Mouse (Mus musculus): Measurements from ENCODE around the gene Gm20388. TPM values are rescaled to one million over a fixed set of nuclear protein-coding genes. Genes with fewer than 3 reads are reported as not detected.
A peak's percentile ranks its signal among the peaks of the same experiment; 100 is the strongest.

Gm20388 gene
- total RNA-seq, 1 experiment: 27.0 TPM

DNA sequence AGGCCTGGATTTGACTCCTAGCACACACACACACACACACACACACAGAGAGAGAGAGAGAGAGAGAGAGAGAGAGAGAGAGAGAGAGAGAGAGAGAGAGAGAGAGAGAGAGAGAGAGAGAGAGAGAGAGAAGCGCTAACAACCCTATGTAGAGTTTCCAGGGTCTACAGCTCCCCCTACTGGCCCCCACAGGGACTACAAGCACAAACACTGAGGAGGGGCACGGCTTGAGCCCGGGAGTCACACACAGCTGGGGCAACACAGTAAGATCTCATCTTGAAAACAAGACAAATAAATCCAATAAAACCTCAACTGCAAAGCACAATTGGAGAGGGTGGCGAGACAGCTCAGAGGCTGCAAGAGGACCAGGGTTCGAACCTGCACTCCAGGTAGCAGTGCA lies 1621.7 kb downstream of the Gm20388 start:
- in situ Hi-C loops (cut with MboI; ENCODE audit: low sequenced_read_pairs in 2 of 2, unreplicated experiment in 2 of 2): no loop called here

DNA sequence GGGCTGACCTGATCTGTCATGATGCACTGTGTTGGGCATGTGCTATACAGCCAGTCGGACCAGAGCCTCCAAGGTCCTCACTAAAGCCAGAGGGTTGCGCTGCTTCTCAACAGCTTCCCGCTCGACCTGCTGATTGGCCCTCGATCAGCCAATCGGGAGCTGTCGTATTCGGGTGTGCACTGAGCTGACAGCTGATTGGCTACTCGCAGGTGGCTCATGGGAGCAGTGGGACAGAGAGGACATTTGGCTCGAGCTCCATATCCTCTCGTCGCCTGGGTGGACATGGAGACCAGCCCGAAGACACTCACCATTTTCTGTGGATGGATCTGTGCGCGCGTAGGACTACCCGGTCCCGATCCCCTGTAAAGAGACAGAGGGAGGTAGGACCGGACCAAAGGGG lies 1631.2 kb downstream of the Gm20388 start:
- TF ChIP-seq CHD2 (IDR thresholded peaks at IDR 0.05; ENCODE audit: low read depth, low read length) (peak; percentile 82), MAFK (IDR thresholded peaks at IDR 0.05; ENCODE audit: insufficient read depth, low read depth, low read length) (no peak)
- DNase-seq (ENCODE audit: low read depth, low spot score): no peak

More for the DNA sequence above, 1621.7 kb downstream of the Gm20388 start:
- DNase-seq (ENCODE audit: low read depth, low spot score): peak; percentile 56
- Histone ChIP-seq H3K9ac (ENCODE audit: insufficient read depth, low read depth, low read length, poor library complexity, severe bottlenecking) (no peak overlapping the region), H3K36me3 (ENCODE audit: control insufficient read depth, insufficient read depth, low read length, poor library complexity, severe bottlenecking) (no peaks in the 10 kb centered on the region), H3K27ac (ENCODE audit: insufficient read depth, low read depth, low read length, poor library complexity, severe bottlenecking) (no peak overlapping the region), H3K4me1 (ENCODE audit: control insufficient read depth in 2 of 2, insufficient read depth in 2 of 2, low read length in 2 of 2, poor library complexity in 1 of 2) (no peaks in the 10 kb centered on the region), H3K9me3 (ENCODE audit: control insufficient read depth, insufficient read depth, low read depth, low read length) (no peaks in the 10 kb centered on the region), H3K4me3 (ENCODE audit: insufficient read depth in 1 of 2, low read depth in 1 of 2, low read length in 2 of 2, poor library complexity in 1 of 2, severe bottlenecking in 1 of 2) (no peak overlapping the region)
- TF ChIP-seq MAFK (IDR thresholded peaks at IDR 0.05; ENCODE audit: insufficient read depth, low read depth, low read length): no peak
- no peak for TF ChIP-seq HCFC1 (IDR thresholded peaks at IDR 0.05; ENCODE audit: borderline replicate concordance, insufficient read depth, low read length)
- TF ChIP-seq ZC3H11A (IDR thresholded peaks at IDR 0.05; ENCODE audit: borderline replicate concordance, low read depth, low read length): no peak
- no peak for TF ChIP-seq CHD2 (IDR thresholded peaks at IDR 0.05; ENCODE audit: low read depth, low read length)
- TF ChIP-seq ZNF384 (IDR thresholded peaks at IDR 0.05; ENCODE audit: low read depth, low read length): no peak

DNA sequence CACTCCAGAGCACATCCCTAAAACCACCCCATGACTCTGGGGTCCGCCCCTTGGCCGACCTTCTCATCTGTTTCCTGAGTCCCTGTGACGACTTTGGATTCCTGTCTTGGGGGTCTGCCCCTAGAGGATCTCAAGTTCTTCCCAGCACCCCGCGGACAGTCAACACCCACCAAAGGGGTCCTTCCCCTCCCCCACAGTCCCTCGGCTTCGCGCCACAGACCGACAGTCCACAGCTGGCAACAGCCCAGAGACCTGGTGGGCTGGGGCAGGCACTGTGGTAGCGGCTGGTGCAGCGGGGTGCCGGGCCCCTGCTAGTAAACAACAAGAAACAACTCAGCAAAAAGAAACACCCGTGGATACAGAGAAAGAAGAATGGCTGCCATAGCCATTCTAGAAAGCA lies 1632.3 kb downstream of the Gm20388 start:
- no peak overlapping the region for H3K27ac ChIP-seq (ENCODE audit: insufficient read depth, low read depth, low read length, poor library complexity, severe bottlenecking)
- H3K9ac ChIP-seq (ENCODE audit: insufficient read depth, low read depth, low read length, poor library complexity, severe bottlenecking): peak overlapping the region; percentile 84
- peak overlapping the region; percentile 73 to 85; a peak in 3 of 4 replicates for H3K4me3 ChIP-seq (ENCODE audit: insufficient read depth in 1 of 2, low read depth in 1 of 2, low read length in 2 of 2, poor library complexity in 1 of 2, severe bottlenecking in 1 of 2)
- TF ChIP-seq ZC3H11A (IDR thresholded peaks at IDR 0.05; ENCODE audit: borderline replicate concordance, low read depth, low read length) (no peak), CHD2 (IDR thresholded peaks at IDR 0.05; ENCODE audit: low read depth, low read length) (no peak), MAFK (IDR thresholded peaks at IDR 0.05; ENCODE audit: insufficient read depth, low read depth, low read length) (no peak), HCFC1 (IDR thresholded peaks at IDR 0.05; ENCODE audit: borderline replicate concordance, insufficient read depth, low read length) (no peak), ZNF384 (IDR thresholded peaks at IDR 0.05; ENCODE audit: low read depth, low read length) (no peak)
- no peaks in the 10 kb centered on the region for H3K36me3 ChIP-seq (ENCODE audit: control insufficient read depth, insufficient read depth, low read length, poor library complexity, severe bottlenecking)
- in situ Hi-C loops (cut with MboI; ENCODE audit: low sequenced_read_pairs in 2 of 2, unreplicated experiment in 2 of 2): no loop called here
- H3K4me1 ChIP-seq (ENCODE audit: control insufficient read depth in 2 of 2, insufficient read depth in 2 of 2, low read length in 2 of 2, poor library complexity in 1 of 2): peaks cover 0 to 3% of the 10 kb centered on the region in 2 experiments; a peak in 1 of 4 replicates
- no peak for DNase-seq (ENCODE audit: low read depth, low spot score)
- no peaks in the 10 kb centered on the region for H3K9me3 ChIP-seq (ENCODE audit: control insufficient read depth, insufficient read depth, low read depth, low read length)

More for the DNA sequence above, 1631.2 kb downstream of the Gm20388 start:
- H3K9ac ChIP-seq (ENCODE audit: insufficient read depth, low read depth, low read length, poor library complexity, severe bottlenecking): peak overlapping the region; percentile 84
- H3K36me3 ChIP-seq (ENCODE audit: control insufficient read depth, insufficient read depth, low read length, poor library complexity, severe bottlenecking): no peaks in the 10 kb centered on the region
- H3K27ac ChIP-seq (ENCODE audit: insufficient read depth, low read depth, low read length, poor library complexity, severe bottlenecking): no peak overlapping the region
- H3K4me1 ChIP-seq (ENCODE audit: control insufficient read depth in 2 of 2, insufficient read depth in 2 of 2, low read length in 2 of 2, poor library complexity in 1 of 2): peaks cover 0 to 3% of the 10 kb centered on the region in 2 experiments; a peak in 1 of 4 replicates
- in situ Hi-C loops (cut with MboI; ENCODE audit: low sequenced_read_pairs in 2 of 2, unreplicated experiment in 2 of 2): no loop called here
- H3K4me3 ChIP-seq (ENCODE audit: insufficient read depth in 1 of 2, low read depth in 1 of 2, low read length in 2 of 2, poor library complexity in 1 of 2, severe bottlenecking in 1 of 2): peak overlapping the region; percentile 73 to 85
- H3K9me3 ChIP-seq (ENCODE audit: control insufficient read depth, insufficient read depth, low read depth, low read length): no peaks in the 10 kb centered on the region

DNA sequence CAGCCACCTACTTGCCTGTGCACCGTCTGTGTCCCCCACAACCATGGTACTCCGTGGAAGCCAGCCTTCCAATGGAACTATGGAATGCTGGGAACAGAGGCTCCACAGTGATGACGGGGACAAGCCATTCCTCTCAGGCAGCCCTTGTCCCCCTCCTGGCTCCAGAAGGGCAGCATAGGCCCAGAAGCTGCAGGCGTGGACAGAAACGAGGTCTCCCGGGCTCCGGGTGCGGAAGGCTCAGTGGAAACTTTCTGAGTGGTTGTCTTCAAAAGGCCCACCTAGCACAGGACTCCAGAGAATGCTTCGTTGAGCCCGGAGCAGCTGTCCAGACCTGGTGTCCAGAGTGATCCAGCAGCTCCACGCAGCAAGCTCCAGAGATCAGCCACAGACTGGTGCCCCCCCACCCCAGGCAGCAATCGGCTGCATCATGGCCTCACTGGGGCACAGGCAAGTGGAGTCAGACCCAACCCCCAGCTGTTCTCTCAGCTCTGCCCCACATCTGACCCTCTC lies 1633.7 kb downstream of the Gm20388 start, which contains the start of gene 1700018B08Rik:
Gene 1700018B08Rik (minus strand): TSS at position 45 of the 510 bp plus-strand sequence.
- DNase-seq (ENCODE audit: low read depth, low spot score): no peak
- H3K27ac ChIP-seq (ENCODE audit: insufficient read depth, low read depth, low read length, poor library complexity, severe bottlenecking): no peak within 1 kb of the TSS
- no peak for TF ChIP-seq ZC3H11A (IDR thresholded peaks at IDR 0.05; ENCODE audit: borderline replicate concordance, low read depth, low read length)
- no peak for TF ChIP-seq HCFC1 (IDR thresholded peaks at IDR 0.05; ENCODE audit: borderline replicate concordance, insufficient read depth, low read length)
- TF ChIP-seq MAFK (IDR thresholded peaks at IDR 0.05; ENCODE audit: insufficient read depth, low read depth, low read length): no peak
- no peak for TF ChIP-seq ZNF384 (IDR thresholded peaks at IDR 0.05; ENCODE audit: low read depth, low read length)
- TF ChIP-seq CHD2 (IDR thresholded peaks at IDR 0.05; ENCODE audit: low read depth, low read length): no peak
- H3K36me3 ChIP-seq (ENCODE audit: control insufficient read depth, insufficient read depth, low read length, poor library complexity, severe bottlenecking): no peaks in the 10 kb centered on the region
- H3K9ac ChIP-seq (ENCODE audit: insufficient read depth, low read depth, low read length, poor library complexity, severe bottlenecking): no peak within 1 kb of the TSS
- in situ Hi-C loops (cut with MboI; ENCODE audit: low sequenced_read_pairs in 2 of 2, unreplicated experiment in 2 of 2): no loop called here
- H3K4me3 ChIP-seq (ENCODE audit: insufficient read depth in 1 of 2, low read depth in 1 of 2, low read length in 2 of 2, poor library complexity in 1 of 2, severe bottlenecking in 1 of 2): no peak within 1 kb of the TSS
- peaks cover 0 to 3% of the 10 kb centered on the region in 2 experiments; a peak in 1 of 4 replicates for H3K4me1 ChIP-seq (ENCODE audit: control insufficient read depth in 2 of 2, insufficient read depth in 2 of 2, low read length in 2 of 2, poor library complexity in 1 of 2)
- H3K9me3 ChIP-seq (ENCODE audit: control insufficient read depth, insufficient read depth, low read depth, low read length): no peaks in the 10 kb centered on the region
